Mouse (Mus musculus): ENCODE measurements at regions not wholly inside any gene's neighbourhood (a gene's known extent, or its start where the extent isn't known, plus 50 kb on each side); places are given as distances from the start of the nearest gene placed in this dataset.

DNA sequence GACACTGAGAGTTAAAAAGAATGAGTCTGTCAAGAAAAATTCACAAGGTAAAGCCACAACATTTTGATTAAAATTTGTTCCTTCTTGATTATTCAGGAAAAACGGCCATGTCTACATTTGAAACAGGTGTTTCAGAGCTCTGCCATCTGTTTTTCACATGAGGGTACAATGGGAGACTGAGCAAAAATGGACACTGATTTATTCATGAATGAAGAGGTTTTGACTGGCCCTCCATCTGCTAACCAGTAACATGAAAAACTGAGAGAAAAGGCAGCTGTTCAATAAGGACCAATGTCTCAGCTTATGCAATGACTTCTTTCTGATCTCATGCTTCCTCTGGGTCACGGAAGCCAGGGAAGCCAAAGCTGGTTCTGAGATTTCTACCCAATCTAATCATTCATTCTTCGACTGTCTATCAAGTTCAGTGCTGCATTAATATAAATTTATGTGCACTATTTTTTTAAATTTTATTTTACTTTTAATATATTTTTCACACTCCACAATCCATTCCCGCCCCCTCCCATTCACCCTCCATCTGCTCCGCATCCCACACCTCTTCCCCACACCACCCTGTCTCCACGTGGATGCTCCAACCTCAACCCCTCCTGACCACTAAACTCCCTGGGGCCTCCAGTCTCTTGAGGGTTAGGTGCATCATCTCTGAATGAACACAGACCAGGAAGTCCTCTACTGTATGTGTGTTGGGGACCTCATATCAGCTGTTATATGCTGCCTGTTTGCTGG, 1372.4 kb upstream of the Sel1l start:
- Histone ChIP-seq H3K27ac (replicated peaks) (no peak overlapping the region), H3K9ac (ENCODE audit: low read length) (no peak overlapping the region), H3K4me1 (replicated peaks; ENCODE audit: control insufficient read depth, insufficient read depth) (no peaks in the 10 kb centered on the region), H3K27me3 (ENCODE audit: control insufficient read depth, insufficient read depth, low read length) (no peaks in the 10 kb centered on the region), H3K36me3 (ENCODE audit: control insufficient read depth, insufficient read depth, low read length) (no peaks in the 10 kb centered on the region), H3K4me2 (replicated peaks; ENCODE audit: low read depth) (no peak overlapping the region), H3K4me3 (ENCODE audit: low read depth, low read length) (no peak overlapping the region), H3K9me3 (ENCODE audit: control insufficient read depth, low read length) (no peaks in the 10 kb centered on the region)
- WGBS = 73% methylated on average over 6 of the region's 6 CpGs
- TF ChIP-seq CTCF (IDR thresholded peaks at IDR 0.05; ENCODE audit: low read depth) (no peak), EP300 (optimal IDR thresholded peaks at IDR 0.05) (no peak)
- ATAC-seq (ENCODE audit: low FRiP score, low TSS enrichment) (no peak), DNase-seq (ENCODE audit: low spot score) (no peak)

DNA sequence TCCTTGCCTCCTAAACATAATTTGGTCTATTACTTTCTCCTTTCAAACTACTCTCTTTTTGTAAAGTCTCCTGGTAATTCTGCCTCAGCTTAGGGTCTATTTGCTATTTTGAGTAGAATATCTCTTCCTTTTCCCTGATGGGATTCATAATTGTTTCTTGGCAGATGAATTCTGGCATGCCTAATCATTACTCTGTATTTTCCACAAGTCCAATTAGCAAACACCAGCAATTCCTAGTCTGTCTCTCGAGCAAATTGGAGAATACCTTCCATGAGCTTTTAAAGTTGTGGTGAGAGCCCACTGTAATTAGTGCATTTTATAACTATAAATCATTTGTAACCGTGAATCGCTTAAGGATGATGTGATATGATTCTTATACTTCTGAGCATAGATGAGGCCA, 1358.6 kb upstream of the Sel1l start:
- WGBS = 77% methylated on average over 3 of the region's 3 CpGs
- Histone ChIP-seq H3K4me3 (ENCODE audit: low read depth, low read length) (no peak overlapping the region), H3K36me3 (ENCODE audit: control insufficient read depth, insufficient read depth, low read length) (no peaks in the 10 kb centered on the region), H3K4me1 (replicated peaks; ENCODE audit: control insufficient read depth, insufficient read depth) (no peaks in the 10 kb centered on the region), H3K4me2 (replicated peaks; ENCODE audit: low read depth) (no peak overlapping the region), H3K27ac (replicated peaks) (no peak overlapping the region), H3K9ac (ENCODE audit: low read length) (no peak overlapping the region), H3K9me3 (ENCODE audit: control insufficient read depth, low read length) (no peaks in the 10 kb centered on the region), H3K27me3 (ENCODE audit: control insufficient read depth, insufficient read depth, low read length) (no peaks in the 10 kb centered on the region)
- no peak for ATAC-seq (ENCODE audit: low FRiP score, low TSS enrichment)
- DNase-seq (ENCODE audit: low spot score) = no peak
- no peak for TF ChIP-seq EP300 (optimal IDR thresholded peaks at IDR 0.05)
- no peak for TF ChIP-seq CTCF (IDR thresholded peaks at IDR 0.05; ENCODE audit: low read depth)

DNA sequence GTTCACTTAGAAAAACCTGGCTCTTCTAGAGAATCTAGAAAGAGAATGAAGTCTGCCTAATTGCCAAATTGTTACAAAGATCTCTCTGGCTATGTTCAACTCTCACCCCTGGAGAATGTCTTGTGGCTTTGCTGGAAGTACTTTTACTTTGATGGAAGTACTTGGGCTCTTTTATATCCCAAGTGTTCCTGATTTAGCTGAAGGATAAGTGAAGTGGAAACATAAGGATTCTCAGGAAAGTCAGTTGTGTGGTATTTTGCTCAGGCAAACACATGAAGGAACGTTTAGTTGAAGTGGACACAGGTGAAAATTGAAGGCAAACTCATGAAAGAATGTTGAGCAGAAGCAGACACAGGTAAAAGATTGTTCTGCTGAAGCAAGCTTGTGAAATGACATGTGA, 1340.0 kb upstream of the Sel1l start:
- H3K4me3 ChIP-seq (ENCODE audit: low read depth, low read length) = no peak overlapping the region
- TF ChIP-seq EP300 (optimal IDR thresholded peaks at IDR 0.05) (no peak), CTCF (IDR thresholded peaks at IDR 0.05; ENCODE audit: low read depth) (no peak)
- no peaks in the 10 kb centered on the region for H3K9me3 ChIP-seq (ENCODE audit: control insufficient read depth, low read length)
- no peak overlapping the region for H3K27ac ChIP-seq (replicated peaks)
- H3K27me3 ChIP-seq (ENCODE audit: control insufficient read depth, insufficient read depth, low read length) = no peaks in the 10 kb centered on the region
- H3K4me2 ChIP-seq (replicated peaks; ENCODE audit: low read depth) = no peak overlapping the region
- 45% methylated on average over 1 of the region's 1 CpGs for WGBS
- H3K36me3 ChIP-seq (ENCODE audit: control insufficient read depth, insufficient read depth, low read length) = no peaks in the 10 kb centered on the region
- ATAC-seq (ENCODE audit: low FRiP score, low TSS enrichment) (no peak), DNase-seq (ENCODE audit: low spot score) (no peak)
- H3K4me1 ChIP-seq (replicated peaks; ENCODE audit: control insufficient read depth, insufficient read depth) = no peaks in the 10 kb centered on the region
- no peak overlapping the region for H3K9ac ChIP-seq (ENCODE audit: low read length)

GRCm38 (mm10) chr12:93173744-93174143, 1324.8 kb upstream of the Sel1l start:
- no peaks in the 10 kb centered on the region for H3K9me3 ChIP-seq (ENCODE audit: control insufficient read depth, low read length)
- TF ChIP-seq EP300 (optimal IDR thresholded peaks at IDR 0.05) (no peak), CTCF (IDR thresholded peaks at IDR 0.05; ENCODE audit: low read depth) (no peak)
- no peaks in the 10 kb centered on the region for H3K27me3 ChIP-seq (ENCODE audit: control insufficient read depth, insufficient read depth, low read length)
- H3K4me2 ChIP-seq (replicated peaks; ENCODE audit: low read depth) = no peak overlapping the region
- no peak overlapping the region for H3K27ac ChIP-seq (replicated peaks)
- no peak overlapping the region for H3K9ac ChIP-seq (ENCODE audit: low read length)
- H3K4me1 ChIP-seq (replicated peaks; ENCODE audit: control insufficient read depth, insufficient read depth) = no peaks in the 10 kb centered on the region
- 78% methylated on average over 5 of the region's 5 CpGs for WGBS
- no peaks in the 10 kb centered on the region for H3K36me3 ChIP-seq (ENCODE audit: control insufficient read depth, insufficient read depth, low read length)
- H3K4me3 ChIP-seq (ENCODE audit: low read depth, low read length) = no peak overlapping the region
- no peak for ATAC-seq (ENCODE audit: low FRiP score, low TSS enrichment)
- no peak for DNase-seq (ENCODE audit: low spot score)

DNA sequence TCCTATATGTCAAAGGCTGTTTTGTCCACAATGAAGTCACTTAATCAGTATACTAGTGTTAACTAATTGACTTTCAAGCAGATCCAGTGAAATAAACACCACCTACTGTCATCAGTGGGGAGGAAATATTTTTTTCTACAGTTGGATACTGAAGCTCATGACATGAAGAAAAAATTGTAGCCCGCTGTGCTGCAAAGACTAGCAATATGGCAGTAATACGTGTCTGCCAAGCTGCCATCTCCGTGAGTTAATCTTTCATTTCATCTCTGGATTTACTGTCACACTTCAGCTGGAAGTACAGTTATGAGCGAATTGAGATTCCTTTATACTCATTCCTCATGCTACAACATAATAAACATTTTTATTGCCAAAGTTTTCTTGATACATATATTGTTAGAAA, 1311.3 kb upstream of the Sel1l start:
- H3K9me3 ChIP-seq (ENCODE audit: control insufficient read depth, low read length) = no peaks in the 10 kb centered on the region
- H3K27me3 ChIP-seq (ENCODE audit: control insufficient read depth, insufficient read depth, low read length) = no peaks in the 10 kb centered on the region
- H3K4me2 ChIP-seq (replicated peaks; ENCODE audit: low read depth) = no peak overlapping the region
- DNase-seq (ENCODE audit: low spot score) (no peak), ATAC-seq (ENCODE audit: low FRiP score, low TSS enrichment) (no peak)
- no peaks in the 10 kb centered on the region for H3K4me1 ChIP-seq (replicated peaks; ENCODE audit: control insufficient read depth, insufficient read depth)
- no peaks in the 10 kb centered on the region for H3K36me3 ChIP-seq (ENCODE audit: control insufficient read depth, insufficient read depth, low read length)
- H3K9ac ChIP-seq (ENCODE audit: low read length) = no peak overlapping the region
- no peak for TF ChIP-seq EP300 (optimal IDR thresholded peaks at IDR 0.05)
- TF ChIP-seq CTCF (IDR thresholded peaks at IDR 0.05; ENCODE audit: low read depth) = no peak
- H3K4me3 ChIP-seq (ENCODE audit: low read depth, low read length) = no peak overlapping the region
- H3K27ac ChIP-seq (replicated peaks) = no peak overlapping the region
- WGBS = 86% methylated on average over 4 of the region's 4 CpGs

DNA sequence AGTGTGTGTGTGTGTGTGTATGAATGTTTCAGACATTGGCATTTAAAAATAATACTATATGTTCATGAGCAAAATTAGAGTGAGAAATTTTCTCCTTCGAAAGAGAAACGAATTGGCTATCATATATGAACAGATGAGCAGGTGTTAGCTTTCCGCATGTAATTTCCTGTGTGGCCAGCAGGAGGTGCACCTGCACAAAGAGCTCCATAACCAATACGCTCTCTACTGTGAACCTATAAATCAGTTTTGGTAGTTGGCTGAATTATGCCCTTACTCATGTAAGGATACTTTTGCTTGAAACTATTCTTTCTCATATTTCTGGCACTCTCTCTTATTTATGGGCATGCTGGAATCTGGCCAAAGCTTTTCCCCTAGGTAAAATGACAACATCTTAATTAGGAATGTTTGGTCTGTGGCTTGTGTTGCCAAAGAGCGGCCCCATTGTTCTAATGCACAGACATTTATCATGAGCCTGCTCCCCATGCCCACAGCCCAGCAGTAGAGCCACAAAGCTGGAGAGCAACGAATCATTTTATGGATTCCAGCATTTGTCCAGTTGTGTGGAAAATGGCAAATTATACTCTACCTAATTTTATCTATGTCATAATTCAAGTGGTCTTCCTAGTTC, 1303.8 kb upstream of the Sel1l start:
- no peak overlapping the region for H3K4me2 ChIP-seq (replicated peaks; ENCODE audit: low read depth)
- H3K9ac ChIP-seq (ENCODE audit: low read length) = no peak overlapping the region
- DNase-seq (ENCODE audit: low spot score) (peak; percentile 25), ATAC-seq (ENCODE audit: low FRiP score, low TSS enrichment) (no peak)
- no peaks in the 10 kb centered on the region for H3K9me3 ChIP-seq (ENCODE audit: control insufficient read depth, low read length)
- H3K4me1 ChIP-seq (replicated peaks; ENCODE audit: control insufficient read depth, insufficient read depth) = no peaks in the 10 kb centered on the region
- H3K27ac ChIP-seq (replicated peaks) = no peak overlapping the region
- 53% methylated on average over 6 of the region's 6 CpGs for WGBS
- no peaks in the 10 kb centered on the region for H3K36me3 ChIP-seq (ENCODE audit: control insufficient read depth, insufficient read depth, low read length)
- peak; percentile 71 for TF ChIP-seq CTCF (IDR thresholded peaks at IDR 0.05; ENCODE audit: low read depth)
- TF ChIP-seq EP300 (optimal IDR thresholded peaks at IDR 0.05) = no peak
- no peak overlapping the region for H3K4me3 ChIP-seq (ENCODE audit: low read depth, low read length)
- H3K27me3 ChIP-seq (ENCODE audit: control insufficient read depth, insufficient read depth, low read length) = no peaks in the 10 kb centered on the region
